Mouse (Mus musculus): ENCODE data around the gene Akap1. TPM values are rescaled to one million over a fixed set of nuclear protein-coding genes. Genes with fewer than 3 reads are reported as not detected.

Akap1 gene
- polyA plus RNA-seq, 1 experiment = 56.3 TPM

DNA sequence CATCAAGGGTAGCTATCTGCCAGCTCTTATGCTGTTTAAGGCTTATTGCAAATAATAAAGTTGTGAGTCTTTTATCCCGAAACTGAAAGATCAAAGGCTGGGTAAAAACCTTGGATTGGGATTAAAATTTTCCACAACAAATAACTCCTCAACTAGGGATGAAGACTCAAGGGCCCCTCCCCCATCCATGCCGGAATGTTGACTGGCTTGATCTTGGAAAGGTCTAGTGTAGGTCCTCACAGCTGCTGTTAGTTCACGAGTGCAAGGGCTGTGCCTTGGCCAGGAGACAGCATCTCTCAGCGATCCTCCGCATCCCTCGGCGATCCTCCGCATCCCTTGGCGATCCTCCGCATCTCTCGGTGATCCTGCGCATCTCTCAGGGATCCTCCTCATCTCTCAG lies 13.6 kb upstream of the Akap1 start:
- DNase-seq (ENCODE audit: low read depth) = no peak

GRCm38 (mm10) chr11:88873667-88874030 lies 9.3 kb upstream of the Akap1 start:
- no peak for DNase-seq (ENCODE audit: low read depth)

DNA sequence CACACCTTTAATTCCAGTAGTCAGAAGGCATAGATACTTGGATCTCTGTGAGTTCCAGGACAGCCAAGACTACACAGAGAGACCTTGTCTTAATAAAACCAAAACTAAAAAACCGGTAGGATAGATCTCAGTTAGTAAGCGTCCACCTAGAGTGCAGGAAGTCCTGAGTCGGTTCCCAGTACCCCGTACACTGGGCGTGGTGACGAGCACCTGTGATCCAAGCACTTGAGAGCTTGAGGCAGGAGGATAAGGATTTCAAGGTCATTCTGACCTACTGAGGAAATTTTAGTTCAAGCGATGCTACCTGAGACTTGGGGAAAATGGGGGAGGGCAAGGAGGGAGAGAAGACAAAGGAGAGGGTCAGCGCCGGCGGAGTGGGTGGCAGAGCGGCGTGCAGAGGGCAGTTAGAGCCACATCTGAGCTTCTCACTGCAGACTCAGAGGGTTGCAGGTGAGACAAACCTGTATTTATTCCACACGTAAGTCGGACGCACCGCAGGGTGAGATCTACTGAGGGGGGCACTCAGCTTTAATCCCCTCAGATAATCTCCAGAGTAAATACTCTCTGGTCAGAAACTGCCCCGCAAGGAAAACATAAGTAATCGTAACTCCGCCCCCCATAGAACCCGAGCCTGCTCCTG lies 8.8 kb upstream of the Akap1 start:
- no peak for DNase-seq (ENCODE audit: low read depth)

DNA sequence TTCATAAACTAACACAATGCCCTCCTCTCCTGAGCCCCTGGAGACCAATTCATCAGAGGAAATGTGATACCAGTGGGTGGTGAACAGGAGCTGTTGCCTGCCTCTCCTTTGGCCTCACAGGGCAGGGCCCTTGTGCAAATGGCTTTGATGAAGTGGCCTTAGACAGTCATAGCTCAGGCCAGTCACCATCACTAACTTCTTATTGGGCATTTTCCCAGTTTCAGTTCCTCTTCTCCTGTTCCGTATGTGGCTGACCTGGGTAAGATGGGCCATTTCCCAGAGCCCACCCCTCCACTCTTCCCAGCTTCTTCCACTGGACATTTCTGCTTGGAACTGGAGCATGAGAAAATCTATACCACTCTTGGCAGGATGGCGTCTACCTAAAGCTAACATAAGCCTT lies 5.1 kb upstream of the Akap1 start:
- no peak for DNase-seq (ENCODE audit: low read depth)

DNA sequence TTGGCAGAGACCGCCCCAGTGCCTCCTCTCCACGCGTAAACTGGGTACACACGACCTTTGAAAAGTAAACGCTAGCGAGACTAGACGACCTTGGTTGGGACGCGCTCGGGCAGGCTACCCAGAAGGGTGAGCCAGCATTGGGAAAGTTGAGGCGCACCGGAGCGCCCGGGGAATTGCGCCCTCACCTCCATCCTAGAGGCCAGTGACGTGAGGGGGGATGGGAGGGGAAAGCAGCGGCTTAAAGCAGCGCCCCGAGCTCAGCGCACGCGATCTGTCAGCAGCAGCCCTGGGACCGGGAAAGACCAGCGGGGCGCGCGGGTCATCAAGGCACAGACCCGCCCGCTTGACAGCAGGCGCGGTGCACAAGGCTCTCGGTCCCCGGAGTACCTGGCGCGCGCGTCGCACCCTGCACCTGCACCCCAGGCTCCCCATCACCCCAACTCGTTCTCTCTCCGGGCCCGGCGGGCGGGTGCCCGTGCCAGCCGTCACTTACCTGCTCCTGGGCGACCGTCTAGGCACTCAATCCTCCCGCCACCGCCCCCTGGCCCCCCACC lies 405 bp downstream of the Akap1 start:
- no peak for DNase-seq (ENCODE audit: low read depth)

GRCm38 (mm10) chr11:88863071-88863903 lies 1.1 kb downstream of the Akap1 start:
- no peak for DNase-seq (ENCODE audit: low read depth)

- no peak for DNase-seq (ENCODE audit: low read depth)
These were observed 2.0 kb downstream of the Akap1 start for GRCm38 (mm10) chr11:88862355-88862754.

DNA sequence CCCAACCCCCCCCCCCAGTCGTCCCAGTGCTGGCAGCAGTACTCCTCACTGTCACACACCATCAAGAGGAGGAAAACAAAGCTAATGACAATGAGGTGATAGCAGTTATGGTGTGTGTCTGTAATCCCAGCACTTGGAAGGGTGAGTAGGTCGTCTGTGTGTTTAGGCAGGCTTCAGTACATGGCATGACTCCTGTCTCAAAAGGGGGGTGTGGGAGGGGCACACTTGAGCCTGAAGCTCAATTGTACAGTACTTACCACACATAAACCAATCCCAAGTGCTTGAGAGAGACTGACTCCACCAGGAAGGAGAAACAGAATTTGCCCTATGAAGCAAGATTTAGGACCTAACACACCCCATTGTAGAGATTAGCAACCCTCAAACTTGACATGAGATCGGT lies 3.3 kb downstream of the Akap1 start:
- DNase-seq (ENCODE audit: low read depth) = no peak

DNA sequence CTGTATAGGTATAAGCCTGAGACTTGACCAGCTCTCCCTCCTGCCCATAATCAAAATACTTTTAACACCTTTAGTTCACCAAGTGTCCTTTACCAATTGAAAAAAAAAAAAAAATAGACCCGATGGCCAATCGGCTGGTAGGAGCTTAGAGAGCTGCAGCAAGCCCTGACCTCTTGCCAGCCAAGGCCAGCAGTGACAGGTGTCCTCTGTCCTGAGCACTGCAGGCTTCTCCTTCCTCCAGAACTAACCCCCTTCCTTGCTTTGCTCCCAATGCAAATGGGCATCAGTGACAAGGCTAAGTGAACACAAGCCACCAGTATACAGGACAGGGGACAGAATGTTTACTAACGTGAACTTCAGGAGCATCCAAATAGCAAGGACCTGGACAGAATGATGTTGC lies 3.7 kb downstream of the Akap1 start:
- no peak for DNase-seq (ENCODE audit: low read depth)

- no peak for DNase-seq (ENCODE audit: low read depth)
These were observed 6.9 kb downstream of the Akap1 start for GRCm38 (mm10) chr11:88857311-88858005.

DNA sequence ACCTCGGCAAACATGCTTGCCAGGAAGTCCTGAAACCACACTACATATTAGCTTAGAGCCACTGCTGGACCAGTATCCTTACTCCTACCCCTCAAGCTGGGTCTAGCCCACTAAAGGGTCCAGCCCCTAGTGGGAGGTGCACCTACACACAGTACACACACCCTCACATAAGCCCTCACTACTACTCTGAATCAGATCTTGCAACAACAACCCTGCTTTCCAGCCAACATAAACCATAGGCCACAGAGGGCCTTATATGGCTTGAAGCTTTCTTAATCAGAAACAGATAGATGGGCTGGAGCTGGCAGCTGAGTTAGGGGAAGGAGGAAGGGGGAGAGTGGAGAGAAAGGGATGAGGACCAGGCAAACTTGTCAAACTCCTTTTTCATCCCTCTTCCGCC lies 8.0 kb downstream of the Akap1 start:
- no peak for DNase-seq (ENCODE audit: low read depth)

DNA sequence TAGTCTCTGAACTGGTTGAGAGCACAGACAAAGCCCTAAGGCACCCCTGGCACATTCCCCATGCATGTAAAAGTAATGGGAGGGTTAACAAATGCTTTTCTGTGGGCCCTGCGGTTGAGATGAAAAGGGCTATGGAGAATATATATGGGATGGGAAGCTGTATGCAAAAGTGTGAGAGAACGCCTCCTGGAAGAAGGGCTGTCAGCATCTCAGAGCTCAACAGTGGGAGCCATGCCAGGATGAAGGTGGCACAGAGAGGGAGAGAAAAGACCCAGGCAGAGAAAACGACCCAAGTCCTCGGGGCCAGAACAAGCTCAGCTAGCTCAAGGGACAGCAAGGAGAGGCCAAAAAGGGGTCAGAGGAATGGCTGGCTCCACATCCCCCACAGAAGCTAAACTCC lies 8.6 kb downstream of the Akap1 start:
- DNase-seq (ENCODE audit: low read depth) = no peak

DNA sequence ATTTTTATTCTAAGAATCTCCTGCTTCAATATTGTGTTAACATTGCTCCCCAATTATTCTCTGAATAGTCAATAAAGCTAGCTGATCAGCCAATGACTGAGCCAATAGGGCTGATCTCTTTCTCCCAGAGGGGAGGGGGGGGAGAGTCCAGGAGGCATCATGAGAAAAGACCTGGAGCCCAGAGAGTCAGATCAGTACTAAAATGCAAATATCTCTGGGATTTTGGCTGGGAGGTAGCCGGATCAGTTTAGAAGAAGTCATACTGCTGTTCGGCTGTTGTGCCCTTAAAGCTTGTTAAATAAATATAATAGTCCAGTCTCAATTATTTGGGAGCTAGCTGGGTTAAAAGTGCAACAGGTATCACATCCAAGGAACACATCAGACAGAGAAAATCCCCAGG lies 10.8 kb downstream of the Akap1 start:
- DNase-seq (ENCODE audit: low read depth) = no peak

DNA sequence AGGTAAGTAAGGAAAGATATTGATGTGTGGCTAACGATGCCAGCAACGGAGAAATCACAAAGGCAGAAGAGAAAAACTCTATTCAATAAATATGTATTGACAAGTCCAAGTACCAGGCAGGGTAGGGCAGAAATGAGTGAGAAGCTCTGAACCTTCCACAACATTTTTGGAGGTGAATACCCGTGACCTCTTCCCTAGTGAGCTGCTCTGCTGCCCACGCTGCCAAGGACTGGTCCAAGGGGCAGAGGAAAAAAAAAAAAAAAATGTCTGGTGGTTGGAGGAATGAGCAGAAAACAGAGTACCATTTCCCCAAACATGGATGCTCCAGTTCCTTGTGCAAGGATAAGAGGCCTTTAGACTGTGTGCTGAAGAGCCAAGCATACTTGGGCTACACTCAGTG lies 11.6 kb downstream of the Akap1 start:
- no peak for DNase-seq (ENCODE audit: low read depth)

- no peak for DNase-seq (ENCODE audit: low read depth)
These were observed 13.1 kb downstream of the Akap1 start for GRCm38 (mm10) chr11:88851049-88851825.

DNA sequence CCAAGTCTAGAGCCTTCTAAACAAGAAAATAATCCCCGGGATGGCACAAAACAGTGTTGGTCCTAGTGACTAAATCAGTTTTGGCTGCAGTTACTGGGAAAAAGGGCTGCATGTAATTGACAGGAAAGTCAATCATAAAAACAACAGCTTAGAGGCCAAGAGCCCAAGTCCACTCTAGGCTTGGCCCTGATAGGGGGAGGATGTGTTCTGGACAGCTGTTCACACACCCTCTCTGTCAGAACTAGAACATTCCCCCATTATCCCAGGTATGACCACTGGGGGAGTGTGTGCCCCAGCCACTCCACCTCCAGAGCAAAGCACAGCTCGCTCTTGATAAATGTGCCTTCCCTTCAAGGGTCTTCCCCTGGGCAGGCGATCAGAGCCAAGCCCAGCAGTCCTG lies 14.7 kb downstream of the Akap1 start:
- no peak for DNase-seq (ENCODE audit: low read depth)

GRCm38 (mm10) chr11:88849284-88849683 lies 15.1 kb downstream of the Akap1 start:
- DNase-seq (ENCODE audit: low read depth) = no peak

DNA sequence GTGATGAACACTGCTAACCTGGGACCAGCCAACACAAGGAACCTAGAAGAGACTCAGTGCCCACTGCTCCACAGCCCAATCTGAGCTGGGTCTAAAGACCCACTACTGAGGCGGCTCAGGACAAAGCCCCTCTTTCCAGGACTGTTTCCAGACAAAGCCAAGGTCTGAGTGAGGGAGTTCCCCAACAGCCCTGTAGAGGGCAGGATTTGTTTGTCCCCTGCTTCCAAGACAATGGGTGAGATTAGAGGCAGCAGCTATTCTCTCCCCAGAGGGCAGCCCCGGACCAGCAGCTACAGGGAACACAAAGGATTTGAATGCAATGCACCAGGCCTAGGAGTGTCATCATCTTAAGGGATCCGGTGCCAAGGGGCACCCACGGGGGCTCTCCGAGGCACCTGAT lies 15.8 kb downstream of the Akap1 start:
- DNase-seq (ENCODE audit: low read depth) = no peak

GRCm38 (mm10) chr11:88847281-88848006 lies 16.9 kb downstream of the Akap1 start:
- DNase-seq (ENCODE audit: low read depth) = no peak

DNA sequence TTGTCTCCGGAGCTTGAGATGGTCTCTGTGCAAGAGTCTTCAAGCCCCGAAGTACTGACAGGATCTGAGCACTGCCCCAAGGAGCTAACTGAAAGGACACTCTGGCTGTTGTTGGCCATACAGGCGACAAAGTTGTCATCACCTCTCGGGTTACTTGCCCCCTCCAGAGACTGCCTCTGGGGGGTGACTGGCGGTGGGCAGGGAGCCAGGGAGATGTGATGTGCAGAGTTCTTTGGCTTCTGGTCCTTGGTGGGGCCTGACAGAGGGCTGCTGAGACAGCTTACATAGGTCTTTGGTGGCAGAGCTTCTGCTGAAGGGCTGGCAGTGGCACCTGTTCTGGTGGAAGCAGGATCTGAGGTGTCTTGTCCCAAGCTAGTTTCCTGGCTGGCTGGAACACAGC lies 20.0 kb downstream of the Akap1 start:
- no peak for DNase-seq (ENCODE audit: low read depth)

DNA sequence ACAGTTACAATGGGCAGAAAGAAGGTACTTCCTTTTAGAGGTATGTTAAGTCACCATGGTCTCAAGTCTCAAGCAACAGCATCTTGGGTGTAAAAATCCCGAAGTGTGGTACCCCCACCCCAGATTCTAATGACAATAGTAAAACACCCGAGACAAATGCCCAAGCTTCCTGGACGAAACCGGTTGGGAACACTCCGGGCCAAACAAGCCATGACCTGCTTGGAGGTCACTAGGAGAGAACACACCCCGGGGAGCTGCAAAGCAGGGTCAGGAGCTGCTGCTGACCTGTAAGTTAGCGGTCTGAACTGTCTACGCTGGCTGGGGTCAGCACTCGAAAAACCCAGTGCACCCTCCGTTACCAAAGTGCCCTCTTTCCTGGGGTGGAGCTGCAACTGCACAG lies 21.1 kb downstream of the Akap1 start:
- DNase-seq (ENCODE audit: low read depth) = no peak
